ENCODE assay signal across 9 mouse cellular contexts in genomic region chr7:45679966-45680621, GRCm38 (mm10). TPM values are rescaled to one million over a fixed set of nuclear protein-coding genes. Genes with fewer than 3 reads are reported as not detected.
A peak's percentile ranks its signal among the peaks of the same experiment; 100 is the strongest.
DNase-seq lines count a peak whose midpoint lies in the region; ATAC-seq and TF ChIP-seq lines count a peak whose summit lies in the region.
"Had no signal": no experiment of that assay in that cellular context is flagged by ENCODE, and none has a peak within 500 bp of the region (broad histone marks: within the 10 kb centered on the region; RNA-seq: fewer than 3 reads in every experiment).

No protein-coding gene starts in this region.

- no peaks in the 10 kb centered on the region for H3K27me3 ChIP-seq in myocyte (ENCODE audit: control insufficient read depth, insufficient read depth, insufficient read length)
- H3K27me3 ChIP-seq: embryonic facial prominence, embryonic 13.5 days had no signal

- intact Hi-C loops in heart, postnatal 36 days (cut with DNase I): loop anchor here (5.0 kb wide), 1 partner anchor 123 kb away; no protein-coding TSS in a partner anchor

- 54% methylated on average over 14 of the region's 14 CpGs for WGBS in lung, adult 2 months

- no peak for TF ChIP-seq POLR2A in lung, adult 2 months (IDR thresholded peaks at IDR 0.05; ENCODE audit: borderline replicate concordance, extremely low read depth, low read depth, low read length)
- no peak for TF ChIP-seq POLR2A in bone marrow macrophage, adult 2 months (IDR thresholded peaks at IDR 0.05; ENCODE audit: borderline replicate concordance, low read depth, low read length)
- TF ChIP-seq POLR2A in myocyte (IDR thresholded peaks at IDR 0.05; ENCODE audit: insufficient read length, low read depth): peak; percentile 55

- ATAC-seq in frontal cortex, adult (ENCODE audit: low TSS enrichment): no peak

- H3ac ChIP-seq in myocyte (ENCODE audit: control insufficient read depth, insufficient read length): no peak overlapping the region

- H3K4me3 ChIP-seq in lung, adult 2 months (replicated peaks; ENCODE audit: extremely low read depth, low read depth, low read length): no peak overlapping the region
- H3K4me3 ChIP-seq in bone marrow macrophage, adult 2 months (ENCODE audit: insufficient read depth, low read length): no peak overlapping the region
- H3K4me3 ChIP-seq in myocyte: no peak overlapping the region
- H3K4me3 ChIP-seq: embryonic facial prominence, embryonic 13.5 days had no signal

- peak overlapping the region; percentile 23 for H3K27ac ChIP-seq in bone marrow macrophage, adult 2 months (ENCODE audit: insufficient read depth, low read depth, low read length)
- H3K27ac ChIP-seq: embryonic facial prominence, embryonic 13.5 days had no signal

- H3K79me2 ChIP-seq in myocyte (ENCODE audit: control insufficient read depth, insufficient read depth): no peaks in the 10 kb centered on the region

- H3K36me3 ChIP-seq in myocyte (ENCODE audit: control insufficient read depth, insufficient read depth): no peaks in the 10 kb centered on the region
- H3K36me3 ChIP-seq: embryonic facial prominence, embryonic 13.5 days had no signal

- peak; percentile 62 to 75 for DNase-seq in lung, adult 18-20 months
- no peak for DNase-seq in lung, adult 2 months
- DNase-seq in heart, postnatal 36 days: peak; percentile 53 to 57
- no peak for DNase-seq in layer of hippocampus, adult 11-12 months (ENCODE audit: low spot score)
- DNase-seq in urinary bladder, postnatal 4 days (ENCODE audit: low spot score in 2 of 2): no peak

- H3K4me1 ChIP-seq in lung, adult 2 months (ENCODE audit: control insufficient read depth, insufficient read depth, low read length): peaks cover 24% of the 10 kb centered on the region
- peaks cover 35% of the 10 kb centered on the region for H3K4me1 ChIP-seq in bone marrow macrophage, adult 2 months (ENCODE audit: control insufficient read depth, insufficient read depth, low read length)

- TF ChIP-seq CTCF in lung, adult 2 months (IDR thresholded peaks at IDR 0.05; ENCODE audit: insufficient read depth, low read length): no peak
- TF ChIP-seq CTCF in bone marrow macrophage, adult 2 months (IDR thresholded peaks at IDR 0.05; ENCODE audit: low read depth, low read length): no peak

- H3K4me2 ChIP-seq in myocyte (ENCODE audit: low read depth): peak overlapping the region; percentile 68
- H3K4me2 ChIP-seq: embryonic facial prominence, embryonic 13.5 days had no signal

TF ChIP-seq in myocyte, 11 proteins besides CTCF, POLR2A, EP300 and RAD21:
- TF ChIP-seq MAX (IDR thresholded peaks at IDR 0.05; ENCODE audit: low read depth): peak; percentile 18
- TF ChIP-seq MYOG (IDR thresholded peaks at IDR 0.05; ENCODE audit: control insufficient read depth in 1 of 3, insufficient read depth in 1 of 3, insufficient read length in 2 of 3, low read depth in 2 of 3): peak in 1 of 3 experiments; percentile 36
- no peak for TF ChIP-seq TCF3 (IDR thresholded peaks at IDR 0.05; ENCODE audit: insufficient read length, low read depth)
- peak in 1 of 3 experiments; percentile 23 for TF ChIP-seq MYOD1 (IDR thresholded peaks at IDR 0.05; ENCODE audit: control insufficient read depth in 1 of 3, insufficient read length in 2 of 3, low read depth in 2 of 3)
- peak; percentile 64 for TF ChIP-seq POLR2AphosphoS2 (IDR thresholded peaks at IDR 0.05; ENCODE audit: insufficient read length, low read depth)

RNA-seq across cellular contexts. Expression of gene Ntn5, which starts 3.7 kb away (rescaled TPM):
- 5.5 and 7.7 TPM in 2 replicates for polyA plus RNA-seq in lung, adult 2 months (2012; rRNA removed)
- polyA plus RNA-seq in bone marrow macrophage, adult 2 months (2012; ENCODE audit: insufficient read depth, insufficient read length, missing spikeins): not detected in 2 replicates
- total RNA-seq in heart, postnatal 36 days (2021): under 1 TPM in 1 of 2 experiments, not detected in 1; 0.22 TPM
- 3.6 TPM for polyA plus RNA-seq in myocyte (2012; fragmentation: generic; extraction: Trizol)

RNA-seq across cellular contexts. Expression of gene Fut2, which starts 13.9 kb away (rescaled TPM):
- polyA plus RNA-seq in lung, adult 2 months (2012; rRNA removed): 1.0 and 4.1 TPM in 2 replicates
- polyA plus RNA-seq in bone marrow macrophage, adult 2 months (2012; ENCODE audit: insufficient read depth, insufficient read length, missing spikeins): not detected in 2 replicates
- 1 to 10 TPM in 1 of 2 experiments, under 1 TPM in 1; 0.28 to 2.0 TPM for total RNA-seq in heart, postnatal 36 days (2021)
- 0.41 TPM for polyA plus RNA-seq in myocyte (2012; fragmentation: generic; extraction: Trizol)

RNA-seq across cellular contexts. Expression of gene Sec1, which starts 14.1 kb away (rescaled TPM):
- 3.7 and 4.5 TPM in 2 replicates for polyA plus RNA-seq in lung, adult 2 months (2012; rRNA removed)
- not detected in 2 replicates for polyA plus RNA-seq in bone marrow macrophage, adult 2 months (2012; ENCODE audit: insufficient read depth, insufficient read length, missing spikeins)
- under 1 TPM in 1 of 2 experiments, not detected in 1; 0.22 TPM for total RNA-seq in heart, postnatal 36 days (2021)
- 0.41 TPM for polyA plus RNA-seq in myocyte (2012; fragmentation: generic; extraction: Trizol)

RNA-seq across cellular contexts. Expression of gene Car11, which starts 19.5 kb away (rescaled TPM):
- 5.1 and 6.2 TPM in 2 replicates for polyA plus RNA-seq in lung, adult 2 months (2012; rRNA removed)
- 1.3 and 1.9 TPM in 2 replicates for polyA plus RNA-seq in bone marrow macrophage, adult 2 months (2012; ENCODE audit: insufficient read depth, insufficient read length, missing spikeins)
- 1 to 10 TPM; 6.2 to 6.7 TPM for total RNA-seq in heart, postnatal 36 days (2021)
- 3.6 TPM for polyA plus RNA-seq in myocyte (2012; fragmentation: generic; extraction: Trizol)

RNA-seq across cellular contexts. Expression of gene Dbp, which starts 24.8 kb away (rescaled TPM):
- polyA plus RNA-seq in lung, adult 2 months (2012; rRNA removed): 43.1 and 133 TPM in 2 replicates
- 85.2 and 85.6 TPM in 2 replicates for polyA plus RNA-seq in bone marrow macrophage, adult 2 months (2012; ENCODE audit: insufficient read depth, insufficient read length, missing spikeins)
- total RNA-seq in heart, postnatal 36 days (2021): 100 to 1,000 TPM in 1 of 2 experiments, 10 to 100 TPM in 1; 44.4 to 158 TPM
- polyA plus RNA-seq in myocyte (2012; fragmentation: generic; extraction: Trizol): 26.2 TPM

Comparison
In these comparisons a context has a peak if more than half of its experiments do, and no peak if none do; other contexts are left out.
1. DNase-seq: peak in lung, adult 18-20 months (2 of 2) and heart, postnatal 36 days (2 of 2); none in lung, adult 2 months (single experiment), layer of hippocampus, adult 11-12 months (single experiment) and urinary bladder, postnatal 4 days (0 of 2).